Mouse (Mus musculus): Measurements from ENCODE around the gene Tm6sf1. TPM values are rescaled to one million over a fixed set of nuclear protein-coding genes. Genes with fewer than 3 reads are reported as not detected.
"Not testable (repeated sequence)": the region's sequence is repeated elsewhere in the genome, so short reads cannot be mapped to it uniquely, and the experiment has no call there.

The Tm6sf1 gene
- total and polyA plus RNA-seq, 2 experiments from 2014 or later: 11.7 to 52.3 TPM

GRCm38 (mm10) chr7:81829379-81829894 is 29.4 kb upstream of the Tm6sf1 start, which contains the start of gene Btbd1:
Btbd1 (minus strand) TSS chr7:81829431.
- H3K4me3 ChIP-seq (ENCODE audit: low read depth, low read length): peak within 1 kb of the TSS; percentile 77
- peak within 1 kb of the TSS; percentile 73 for H3K4me2 ChIP-seq (ENCODE audit: low read depth, low read length)
- H3K36me3 ChIP-seq (replicated peaks; ENCODE audit: control insufficient read depth, insufficient read depth, low read length): no peaks in the 10 kb centered on the region
- H3K4me1 ChIP-seq (ENCODE audit: control insufficient read depth, insufficient read depth): peaks cover 33% of the 10 kb centered on the region
- TF ChIP-seq EP300 (IDR thresholded peaks at IDR 0.05; ENCODE audit: low read depth): no peak
- TF ChIP-seq CTCF (IDR thresholded peaks at IDR 0.05; ENCODE audit: low read depth): no peak
- WGBS: under 1% methylated on average over 51 of the region's 58 CpGs
- ATAC-seq (ENCODE audit: insufficient read depth, low read depth) (peak; percentile 92), DNase-seq (ENCODE audit: low spot score) (peak; percentile 91)
- H3K27me3 ChIP-seq (ENCODE audit: control insufficient read depth, insufficient read depth, low read length): no peaks in the 10 kb centered on the region
- peak within 1 kb of the TSS; percentile 87 for H3K9ac ChIP-seq (replicated peaks; ENCODE audit: low read depth, low read length)
- peak within 1 kb of the TSS; percentile 98 for H3K27ac ChIP-seq (ENCODE audit: low read depth)
- no peaks in the 10 kb centered on the region for H3K9me3 ChIP-seq (replicated peaks; ENCODE audit: control insufficient read depth, low read length)

GRCm38 (mm10) chr7:81834847-81835246 is 24.0 kb upstream of the Tm6sf1 start:
- TF ChIP-seq EP300 (IDR thresholded peaks at IDR 0.05; ENCODE audit: low read depth): no peak
- TF ChIP-seq CTCF (IDR thresholded peaks at IDR 0.05; ENCODE audit: low read depth): no peak
- Histone ChIP-seq H3K4me2 (ENCODE audit: low read depth, low read length) (no peak overlapping the region), H3K4me1 (ENCODE audit: control insufficient read depth, insufficient read depth) (no peaks in the 10 kb centered on the region), H3K27me3 (ENCODE audit: control insufficient read depth, insufficient read depth, low read length) (no peaks in the 10 kb centered on the region), H3K9me3 (replicated peaks; ENCODE audit: control insufficient read depth, low read length) (no peaks in the 10 kb centered on the region), H3K36me3 (replicated peaks; ENCODE audit: control insufficient read depth, insufficient read depth, low read length) (no peaks in the 10 kb centered on the region), H3K4me3 (ENCODE audit: low read depth, low read length) (no peak overlapping the region), H3K9ac (replicated peaks; ENCODE audit: low read depth, low read length) (no peak overlapping the region), H3K27ac (ENCODE audit: low read depth) (no peak overlapping the region)
- DNase-seq (ENCODE audit: low spot score): no peak
- ATAC-seq (ENCODE audit: insufficient read depth, low read depth): no peak

- DNase-seq (ENCODE audit: low spot score) (no peak), ATAC-seq (ENCODE audit: insufficient read depth, low read depth) (no peak)
- Histone ChIP-seq H3K36me3 (replicated peaks; ENCODE audit: control insufficient read depth, insufficient read depth, low read length) (no peaks in the 10 kb centered on the region), H3K9ac (replicated peaks; ENCODE audit: low read depth, low read length) (no peak overlapping the region), H3K27me3 (ENCODE audit: control insufficient read depth, insufficient read depth, low read length) (no peaks in the 10 kb centered on the region), H3K4me1 (ENCODE audit: control insufficient read depth, insufficient read depth) (0 out of 2 replicates have a peak, but pooled peaks cover 4% of the 10 kb centered on the region), H3K4me3 (ENCODE audit: low read depth, low read length) (no peak overlapping the region), H3K27ac (ENCODE audit: low read depth) (no peak overlapping the region), H3K4me2 (ENCODE audit: low read depth, low read length) (no peak overlapping the region), H3K9me3 (replicated peaks; ENCODE audit: control insufficient read depth, low read length) (no peaks in the 10 kb centered on the region)
- 80% methylated on average over 5 of the region's 5 CpGs for WGBS
- no peak for TF ChIP-seq CTCF (IDR thresholded peaks at IDR 0.05; ENCODE audit: low read depth)
These were observed 23.4 kb upstream of the Tm6sf1 start for GRCm38 (mm10) chr7:81835430-81835829.

- not testable (repeated sequence) for H3K4me1 ChIP-seq (ENCODE audit: control insufficient read depth, insufficient read depth); H3K27ac ChIP-seq (ENCODE audit: low read depth); H3K4me2 ChIP-seq (ENCODE audit: low read depth, low read length); ATAC-seq (ENCODE audit: insufficient read depth, low read depth); DNase-seq (ENCODE audit: low spot score); H3K4me3 ChIP-seq (ENCODE audit: low read depth, low read length); H3K36me3 ChIP-seq (replicated peaks; ENCODE audit: control insufficient read depth, insufficient read depth, low read length); H3K9me3 ChIP-seq (replicated peaks; ENCODE audit: control insufficient read depth, low read length); H3K9ac ChIP-seq (replicated peaks; ENCODE audit: low read depth, low read length); H3K27me3 ChIP-seq (ENCODE audit: control insufficient read depth, insufficient read depth, low read length)
- WGBS: 67% methylated on average over 5 of the region's 5 CpGs
These were observed 21.0 kb upstream of the Tm6sf1 start for GRCm38 (mm10) chr7:81837771-81838170.

- DNase-seq (ENCODE audit: low spot score): no peak
- TF ChIP-seq CTCF (IDR thresholded peaks at IDR 0.05; ENCODE audit: low read depth): no peak
- no peak for TF ChIP-seq EP300 (IDR thresholded peaks at IDR 0.05; ENCODE audit: low read depth)
- no peaks in the 10 kb centered on the region for H3K36me3 ChIP-seq (replicated peaks; ENCODE audit: control insufficient read depth, insufficient read depth, low read length)
- H3K27ac ChIP-seq (ENCODE audit: low read depth): no peak overlapping the region
- H3K4me1 ChIP-seq (ENCODE audit: control insufficient read depth, insufficient read depth): 0 out of 2 replicates have a peak, but pooled peaks cover 6% of the 10 kb centered on the region
- no peak overlapping the region for H3K4me3 ChIP-seq (ENCODE audit: low read depth, low read length)
- no peak for ATAC-seq (ENCODE audit: insufficient read depth, low read depth)
- no peaks in the 10 kb centered on the region for H3K9me3 ChIP-seq (replicated peaks; ENCODE audit: control insufficient read depth, low read length)
- no peak overlapping the region for H3K9ac ChIP-seq (replicated peaks; ENCODE audit: low read depth, low read length)
- H3K27me3 ChIP-seq (ENCODE audit: control insufficient read depth, insufficient read depth, low read length): no peaks in the 10 kb centered on the region
- 57% methylated on average over 6 of the region's 6 CpGs for WGBS
- H3K4me2 ChIP-seq (ENCODE audit: low read depth, low read length): no peak overlapping the region
These were observed 19.1 kb upstream of the Tm6sf1 start for GRCm38 (mm10) chr7:81839746-81840145.

- DNase-seq (ENCODE audit: low spot score) (peak; percentile 45), ATAC-seq (ENCODE audit: insufficient read depth, low read depth) (peak; percentile 63)
- Histone ChIP-seq H3K4me3 (ENCODE audit: low read depth, low read length) (no peak overlapping the region), H3K4me1 (ENCODE audit: control insufficient read depth, insufficient read depth) (0 out of 2 replicates have a peak, but pooled peaks cover 6% of the 10 kb centered on the region), H3K27ac (ENCODE audit: low read depth) (no peak overlapping the region; the same call in 1 of the 2 replicates), H3K9ac (replicated peaks; ENCODE audit: low read depth, low read length) (no peak overlapping the region), H3K9me3 (replicated peaks; ENCODE audit: control insufficient read depth, low read length) (no peaks in the 10 kb centered on the region), H3K4me2 (ENCODE audit: low read depth, low read length) (no peak overlapping the region), H3K27me3 (ENCODE audit: control insufficient read depth, insufficient read depth, low read length) (no peaks in the 10 kb centered on the region), H3K36me3 (replicated peaks; ENCODE audit: control insufficient read depth, insufficient read depth, low read length) (no peaks in the 10 kb centered on the region)
- TF ChIP-seq CTCF (IDR thresholded peaks at IDR 0.05; ENCODE audit: low read depth): no peak
- TF ChIP-seq EP300 (IDR thresholded peaks at IDR 0.05; ENCODE audit: low read depth): no peak
- WGBS: 28% methylated on average over 7 of the region's 7 CpGs
These were observed 18.1 kb upstream of the Tm6sf1 start for GRCm38 (mm10) chr7:81840661-81841181.

Measured in heart, postnatal 0 days (tissue).